22 mouse cellular contexts compared by ENCODE assay signal in the genomic region with DNA sequence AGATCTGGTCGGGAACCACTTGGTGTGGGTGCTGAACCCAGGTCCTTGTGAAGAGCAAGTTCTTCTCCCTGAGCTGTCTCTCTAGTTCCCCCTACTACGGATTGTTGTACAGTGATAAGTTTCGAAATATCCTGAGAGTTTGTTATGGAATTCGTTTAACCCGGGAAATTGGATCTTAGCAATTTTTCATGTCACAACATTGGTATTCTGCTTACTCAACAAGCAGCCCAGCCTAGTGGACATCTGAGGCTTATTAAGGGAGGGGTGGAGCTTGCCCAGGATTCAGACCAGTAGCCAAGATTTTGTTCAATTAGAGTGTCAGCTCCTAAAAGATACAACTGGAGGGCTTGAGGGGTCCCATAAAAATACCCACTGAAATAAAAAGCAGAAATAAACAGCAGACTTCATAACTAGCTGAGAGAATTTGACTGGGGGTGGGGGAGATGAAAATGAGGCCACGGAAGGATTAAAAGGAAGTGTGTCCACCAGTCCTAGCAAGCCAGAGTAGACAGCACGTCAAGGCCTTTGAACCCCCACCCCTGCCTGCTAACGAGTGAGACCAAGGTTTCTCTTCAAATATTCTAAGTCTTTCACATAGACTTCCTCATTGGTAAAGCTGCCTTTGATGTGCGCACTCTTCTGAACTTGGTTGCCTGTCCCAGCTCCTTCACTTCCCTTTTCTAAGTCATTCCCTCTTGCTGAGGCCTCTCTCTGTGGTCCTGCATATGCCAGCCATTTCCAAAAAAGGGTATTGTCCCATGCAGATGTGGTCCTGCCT. TPM values are rescaled to one million over a fixed set of nuclear protein-coding genes. Genes with fewer than 3 reads are reported as not detected.
DNase-seq lines count a peak whose midpoint lies in the region; ATAC-seq and TF ChIP-seq lines count a peak whose summit lies in the region.
"Had no signal": no experiment of that assay in that cellular context is flagged by ENCODE, and none has a peak within 500 bp of the region (broad histone marks: within the 10 kb centered on the region; RNA-seq: fewer than 3 reads in every experiment).

No protein-coding gene starts in this region.

- TF ChIP-seq RAD21 in MEL (IDR thresholded peaks at IDR 0.05; ENCODE audit: low read depth, low read length) = no peak

- no peak overlapping the region for H3K4me2 ChIP-seq in liver, postnatal 0 days (ENCODE audit: low read depth, low read length)
- no peak overlapping the region for H3K4me2 ChIP-seq in liver, embryonic 12.5 days
- H3K4me2 ChIP-seq: heart, embryonic 11.5 days; neural tube, embryonic 12.5 days had no signal

- intact Hi-C loops in left cerebral cortex, adult 2 months (cut with DNase I) = no loop called here

- no peak overlapping the region for H3K4me3 ChIP-seq in liver, postnatal 0 days (ENCODE audit: low read depth, low read length)
- no peak overlapping the region for H3K4me3 ChIP-seq in liver, embryonic 12.5 days
- H3K4me3 ChIP-seq in MEL (ENCODE audit: control insufficient read depth in 1 of 2, insufficient read depth in 1 of 2, low read depth in 2 of 2, low read length in 2 of 2) = no peak overlapping the region
- H3K4me3 ChIP-seq in bone marrow macrophage, adult 2 months (ENCODE audit: insufficient read depth, low read length) = no peak overlapping the region
- no peak overlapping the region for H3K4me3 ChIP-seq in left cerebral cortex, adult 2 months
- H3K4me3 ChIP-seq: embryonic facial prominence, embryonic 10.5 days; neural tube, embryonic 12.5 days had no signal

- 0 out of 2 replicates have a peak, but pooled peaks have one; percentile 10 for ATAC-seq in liver, postnatal 0 days
- ATAC-seq in liver, embryonic 12.5 days = no peak
- ATAC-seq in megakaryocyte progenitor cell, adult 5-6 weeks (replicated peaks; ENCODE audit: poor library complexity) = peak; percentile 95
- ATAC-seq: forebrain, postnatal 0 days; hindbrain, postnatal 0 days; midbrain, embryonic 16.5 days had no signal

- 60% methylated on average over 9 of the region's 9 CpGs for WGBS in liver, postnatal 0 days (ENCODE audit: insufficient replicate concordance)
- 59% methylated on average over 9 of the region's 9 CpGs for WGBS in liver, embryonic 12.5 days (ENCODE audit: insufficient replicate concordance)

- H3K27me3 ChIP-seq in liver, postnatal 0 days (ENCODE audit: insufficient read depth, low read length) = no peaks in the 10 kb centered on the region
- no peaks in the 10 kb centered on the region for H3K27me3 ChIP-seq in liver, embryonic 12.5 days (replicated peaks)
- no peaks in the 10 kb centered on the region for H3K27me3 ChIP-seq in MEL (ENCODE audit: control insufficient read depth in 1 of 2, insufficient read depth in 2 of 2, low read length in 2 of 2)
- H3K27me3 ChIP-seq: neural tube, embryonic 12.5 days had no signal

- no peaks in the 10 kb centered on the region for H3K4me1 ChIP-seq in liver, postnatal 0 days (ENCODE audit: insufficient read depth)
- no peaks in the 10 kb centered on the region for H3K4me1 ChIP-seq in liver, embryonic 12.5 days
- H3K4me1 ChIP-seq in MEL (ENCODE audit: control insufficient read depth in 1 of 2, insufficient read depth in 2 of 2, low read length in 2 of 2) = no peaks in the 10 kb centered on the region
- peaks cover 21% of the 10 kb centered on the region for H3K4me1 ChIP-seq in bone marrow macrophage, adult 2 months (ENCODE audit: control insufficient read depth, insufficient read depth, low read length)
- H3K4me1 ChIP-seq: neural tube, embryonic 12.5 days had no signal

- no peak for TF ChIP-seq CTCF in liver, postnatal 0 days (IDR thresholded peaks at IDR 0.05; ENCODE audit: low read depth)
- no peak for TF ChIP-seq CTCF in MEL (IDR thresholded peaks at IDR 0.05 in 2 of 3, conservative IDR thresholded peaks at IDR 0.05 in 1 of 3; ENCODE audit: control insufficient read depth in 1 of 3, insufficient read depth in 1 of 3, low read depth in 2 of 3, low read length in 3 of 3, poor library complexity in 1 of 3, severe bottlenecking in 1 of 3)
- TF ChIP-seq CTCF in bone marrow macrophage, adult 2 months (IDR thresholded peaks at IDR 0.05; ENCODE audit: low read depth, low read length) = no peak
- no peak for TF ChIP-seq CTCF in left cerebral cortex, adult 2 months (IDR thresholded peaks at IDR 0.05)

- no peaks in the 10 kb centered on the region for H3K79me2 ChIP-seq in MEL (ENCODE audit: control insufficient read depth, insufficient read depth, low read length, poor library complexity)

- no peak overlapping the region for H3K9ac ChIP-seq in liver, postnatal 0 days (replicated peaks)
- H3K9ac ChIP-seq in liver, embryonic 12.5 days = no peak overlapping the region
- H3K9ac ChIP-seq in MEL (ENCODE audit: control insufficient read depth, low read depth, low read length, poor library complexity, severe bottlenecking) = no peak overlapping the region
- H3K9ac ChIP-seq: forebrain, postnatal 0 days; liver, embryonic 14.5 days; neural tube, embryonic 12.5 days had no signal

- peaks cover 8% of the 10 kb centered on the region; the same call in 1 of the 2 replicates for H3K36me3 ChIP-seq in liver, postnatal 0 days (replicated peaks; ENCODE audit: insufficient read depth, low read length)
- peaks cover 4% of the 10 kb centered on the region; the same call in 1 of the 2 replicates for H3K36me3 ChIP-seq in liver, embryonic 12.5 days
- H3K36me3 ChIP-seq in MEL (ENCODE audit: control insufficient read depth in 1 of 2, insufficient read depth in 2 of 2, low read length in 2 of 2) = no peaks in the 10 kb centered on the region

- peaks cover 5% of the 10 kb centered on the region; the same call in 1 of the 2 replicates for H3K9me3 ChIP-seq in liver, postnatal 0 days (ENCODE audit: low read length)
- no peaks in the 10 kb centered on the region for H3K9me3 ChIP-seq in liver, embryonic 12.5 days (replicated peaks)
- H3K9me3 ChIP-seq in MEL (replicated peaks; ENCODE audit: insufficient read depth, low read length) = no peaks in the 10 kb centered on the region
- H3K9me3 ChIP-seq: neural tube, embryonic 12.5 days had no signal

- no peak for DNase-seq in liver, postnatal 0 days
- DNase-seq in MEL (ENCODE audit: low read depth, low spot score) = peak; percentile 56
- DNase-seq in cerebellum, postnatal 4 days (ENCODE audit: low spot score in 2 of 2) = no peak
- no peak for DNase-seq in left cerebral cortex, adult 2 months (ENCODE audit: extremely low spot score in 1 of 2, low spot score in 2 of 2)
- DNase-seq: adrenal gland, postnatal 25 days; forebrain, postnatal 0 days; gastrocnemius, postnatal 25 days; heart, postnatal 36 days; kidney, adult 18-20 months; kidney, postnatal 14 days; left cerebral cortex, postnatal 4 days; lung, postnatal 4 days had no signal

- TF ChIP-seq EP300 in liver, postnatal 0 days (IDR thresholded peaks at IDR 0.05; ENCODE audit: low read depth) = no peak
- TF ChIP-seq EP300 in MEL (IDR thresholded peaks at IDR 0.05; ENCODE audit: low read depth in 1 of 2, low read length in 2 of 2) = no peak

- TF ChIP-seq POLR2A in MEL (IDR thresholded peaks at IDR 0.05; ENCODE audit: control insufficient read depth in 1 of 2, insufficient read depth in 1 of 2, low read depth in 1 of 2, low read length in 2 of 2, poor library complexity in 1 of 2) = no peak
- no peak for TF ChIP-seq POLR2A in bone marrow macrophage, adult 2 months (IDR thresholded peaks at IDR 0.05; ENCODE audit: borderline replicate concordance, low read depth, low read length)

- no peak overlapping the region for H3K27ac ChIP-seq in liver, postnatal 0 days (ENCODE audit: low read depth)
- H3K27ac ChIP-seq in liver, embryonic 12.5 days = no peak overlapping the region
- H3K27ac ChIP-seq in MEL (ENCODE audit: control insufficient read depth, low read depth, low read length) = no peak overlapping the region
- peak overlapping the region; percentile 76 for H3K27ac ChIP-seq in bone marrow macrophage, adult 2 months (ENCODE audit: insufficient read depth, low read depth, low read length)
- no peak overlapping the region for H3K27ac ChIP-seq in left cerebral cortex, adult 2 months
- H3K27ac ChIP-seq: embryonic facial prominence, embryonic 10.5 days; hindbrain, postnatal 0 days; liver, embryonic 14.5 days; neural tube, embryonic 12.5 days; stomach, postnatal 0 days had no signal

TF ChIP-seq in MEL, 35 proteins besides CTCF, POLR2A, EP300 and RAD21:
- no peak for TF ChIP-seq E2F4 (IDR thresholded peaks at IDR 0.05; ENCODE audit: borderline replicate concordance, low read depth, low read length)
- TF ChIP-seq ELF1 (IDR thresholded peaks at IDR 0.05; ENCODE audit: low read depth, low read length) = no peak
- TF ChIP-seq MEF2A (IDR thresholded peaks at IDR 0.05; ENCODE audit: extremely low read depth, insufficient replicate concordance, low read depth, low read length, poor library complexity, severe bottlenecking) = no peak
- TF ChIP-seq TBP (IDR thresholded peaks at IDR 0.05; ENCODE audit: low read depth, low read length) = no peak
- TF ChIP-seq USF1 (IDR thresholded peaks at IDR 0.05; ENCODE audit: low read depth, low read length) = no peak
- TF ChIP-seq RCOR1 (IDR thresholded peaks at IDR 0.05; ENCODE audit: low read depth, low read length) = no peak
TF ChIP-seq in MEL: peak in this region for 0.

RNA-seq across cellular contexts. Expression of a gene that starts 38.5 kb away (rescaled TPM):
- 4.2 and 4.5 TPM in 2 replicates for polyA plus RNA-seq in liver, postnatal 0 days (2015; fragmentation: Nextera tagmentation; extraction: Ambion mirVana)
- polyA plus RNA-seq in liver, embryonic 12.5 days (2016; fragmentation: Nextera tagmentation; extraction: Ambion mirVana) = 6.4 and 6.7 TPM in 2 replicates
- 4.6 and 4.9 TPM in 2 replicates for total RNA-seq in MEL (2012; rRNA removed)
- 1 to 10 TPM in 1 of 2 experiments, not detected in 1; 7.8 TPM for polyA plus RNA-seq in MEL (2012; ENCODE audit: insufficient read depth in 1 of 2, insufficient read length in 2 of 2, low read depth in 1 of 2, low replicate concordance in 2 of 2, missing spikeins in 1 of 2)
- polyA plus RNA-seq in bone marrow macrophage, adult 2 months (2012; ENCODE audit: insufficient read depth, insufficient read length, missing spikeins) = 24.5 and 26.0 TPM in 2 replicates
- 9.4 and 12.8 TPM in 2 replicates for total RNA-seq in megakaryocyte progenitor cell, adult 5-6 weeks (2015)
- total RNA-seq in megakaryocyte progenitor cell, adult 5-6 weeks (2017) = 23.2 and 25.4 TPM in 2 replicates
- 10 to 100 TPM; 17.6 TPM for total RNA-seq in left cerebral cortex, adult 2 months (2021)

RNA-seq across cellular contexts. Expression of a gene that starts 39.1 kb away (rescaled TPM):
- polyA plus RNA-seq in liver, postnatal 0 days (2015; fragmentation: Nextera tagmentation; extraction: Ambion mirVana) = 2.6 and 4.4 TPM in 2 replicates
- polyA plus RNA-seq in liver, embryonic 12.5 days (2016; fragmentation: Nextera tagmentation; extraction: Ambion mirVana) = 9.4 and 11.5 TPM in 2 replicates
- 9.2 and 10.8 TPM in 2 replicates for total RNA-seq in MEL (2012; rRNA removed)
- 100 to 1,000 TPM in 1 of 2 experiments, 10 to 100 TPM in 1; 13.9 to 423 TPM for polyA plus RNA-seq in MEL (2012; ENCODE audit: insufficient read depth in 1 of 2, insufficient read length in 2 of 2, low read depth in 1 of 2, low replicate concordance in 2 of 2, missing spikeins in 1 of 2)
- polyA plus RNA-seq in bone marrow macrophage, adult 2 months (2012; ENCODE audit: insufficient read depth, insufficient read length, missing spikeins) = 55.1 and 60.1 TPM in 2 replicates
- total RNA-seq in megakaryocyte progenitor cell, adult 5-6 weeks (2015) = 32.9 and 42.4 TPM in 2 replicates
- total RNA-seq in megakaryocyte progenitor cell, adult 5-6 weeks (2017) = 28.2 and 32.0 TPM in 2 replicates
- total RNA-seq in left cerebral cortex, adult 2 months (2021) = 10 to 100 TPM; 92.1 to 95.3 TPM
